Mouse (Mus musculus): ENCODE data around the gene Lgals7.

DNA sequence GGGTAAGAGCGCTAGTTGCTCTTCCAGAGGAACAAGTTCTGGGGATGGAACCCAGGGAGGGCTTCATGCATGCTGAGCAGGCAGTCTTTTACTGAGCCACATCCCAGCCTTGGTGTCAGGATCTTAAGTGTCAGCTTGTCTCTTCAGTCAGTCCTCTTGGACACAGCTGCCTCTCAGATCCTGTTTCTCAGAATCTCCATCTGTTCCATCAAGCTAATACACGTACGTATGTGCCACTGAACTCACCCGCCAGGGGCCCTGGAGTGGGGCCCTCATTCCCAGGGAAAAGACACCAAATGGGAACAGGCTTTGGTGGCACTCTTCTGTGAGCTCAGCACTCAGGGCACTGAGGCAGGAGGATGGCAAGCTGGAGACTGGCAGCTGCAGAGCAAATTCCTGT, 14.2 kb downstream of the Lgals7 start:
- TF ChIP-seq CTCF (IDR thresholded peaks at IDR 0.05; ENCODE audit: control insufficient read depth, insufficient read depth, insufficient read length) (no peak), USF1 (IDR thresholded peaks at IDR 0.05; ENCODE audit: low read depth) (no peak), MYOG (IDR thresholded peaks at IDR 0.05; ENCODE audit: control insufficient read depth, extremely low read depth, insufficient read length) (no peak)

All from C2C12 (cell line).